Mouse (Mus musculus) CH12.LX (cell line): ENCODE measurements around the gene Gm20518. TPM values are rescaled to one million over a fixed set of nuclear protein-coding genes. Genes with fewer than 3 reads are reported as not detected.
A peak's percentile ranks its signal among the peaks of the same experiment; 100 is the strongest.

ENCODE experiments used
- DNase-seq: peaks from one replicate; pipeline ENCODE4 v3.0.0-alpha.2; 2013; ENCODE audit errors: extremely low read depth
- H3K27ac ChIP-seq: 2 replicates; pipeline ENCODE4 v1.5.1; 2012; ENCODE audit warnings: low read depth, mild to moderate bottlenecking, control low read depth, moderate library complexity; ENCODE audit not compliant: insufficient read depth
- H3K27me3 ChIP-seq: replicated peaks from 2 replicates; pipeline ENCODE3; 2012; ENCODE audit warnings: inconsistent platforms
- H3K36me3 ChIP-seq, 2 experiments: replicated peaks in 1 of 2; 2 replicates each; pipeline versions ENCODE3 to v1.6.1; 2012; ENCODE audit warnings: inconsistent platforms in 1 of 2, low read length in 1 of 2, mild to moderate bottlenecking in 1 of 2, mixed read lengths in 1 of 2, moderate library complexity in 1 of 2; ENCODE audit not compliant: control insufficient read depth in 1 of 2, insufficient read depth in 1 of 2
- H3K4me1 ChIP-seq, 2 experiments: 2 replicates each; pipeline ENCODE4 v1.6.1; 2012; ENCODE audit warnings: inconsistent platforms in 1 of 2, moderate library complexity in 1 of 2; ENCODE audit not compliant: insufficient read depth in 2 of 2, control insufficient read depth in 1 of 2
- H3K4me2 ChIP-seq: 2 replicates; pipeline ENCODE4 v1.6.1; 2012; ENCODE audit warnings: low read depth, mild to moderate bottlenecking, control low read depth; ENCODE audit not compliant: poor library complexity, insufficient read depth, severe bottlenecking
- H3K4me3 ChIP-seq, 3 experiments: fragments of 150-350 bp in 1 of 3; sonication (generic) in 1 of 3; replicated peaks in 1 of 3; 2 replicates each; pipeline versions ENCODE3 to v1.5.1; 2011 to 2012; ENCODE audit warnings: low read depth in 2 of 3, low read length in 2 of 3, mild to moderate bottlenecking in 2 of 3, moderate library complexity in 2 of 3, control low read depth in 1 of 3, improper control_type of control experiment in 1 of 3, inconsistent platforms in 1 of 3, mixed read lengths in 1 of 3; ENCODE audit not compliant: poor library complexity in 1 of 3
- H3K79me2 ChIP-seq: replicated peaks from 2 replicates; pipeline ENCODE4 v1.6.1; 2012; ENCODE audit warnings: mild to moderate bottlenecking, moderate library complexity; ENCODE audit not compliant: control insufficient read depth, poor library complexity, insufficient read depth, severe bottlenecking; ENCODE audit errors: extremely low read depth
- H3K9ac ChIP-seq: 2 replicates; pipeline ENCODE4 v1.6.1; 2012; ENCODE audit warnings: low read depth, mild to moderate bottlenecking, control low read depth, moderate library complexity; ENCODE audit not compliant: insufficient read depth
- H3K9me3 ChIP-seq: replicated peaks from 2 replicates; pipeline ENCODE3; 2012; ENCODE audit warnings: low read length, inconsistent platforms, mixed read lengths
- CHD2 ChIP-seq: IDR thresholded peaks from 2 replicates; pipeline ENCODE4 v1.6.1; 2011; ENCODE audit warnings: low read length, improper control_type of control experiment
- CTCF ChIP-seq, 2 experiments: IDR thresholded peaks in 1 of 2; conservative IDR thresholded peaks in 1 of 2; 2 replicates each; pipeline ENCODE4 v1.5.1; 2011 to 2012; ENCODE audit warnings: low read depth in 2 of 2, low read length in 2 of 2, improper control_type of control experiment in 1 of 2, inconsistent platforms in 1 of 2, mild to moderate bottlenecking in 1 of 2, moderate library complexity in 1 of 2
- E2F4 ChIP-seq: IDR thresholded peaks from 2 replicates; pipeline ENCODE4 v1.6.1; 2011; ENCODE audit warnings: low read depth, low read length, improper control_type of control experiment; ENCODE audit not compliant: insufficient replicate concordance
- ELF1 ChIP-seq: IDR thresholded peaks from 2 replicates; pipeline ENCODE4 v1.6.1; 2014; ENCODE audit warnings: low read depth, mild to moderate bottlenecking, inconsistent platforms, low read length, improper control_type of control experiment
- EP300 ChIP-seq: IDR thresholded peaks from 2 replicates; pipeline ENCODE4 v1.6.1; 2011; ENCODE audit warnings: low read length, improper control_type of control experiment
- ETS1 ChIP-seq: conservative IDR thresholded peaks from 2 replicates; pipeline ENCODE4 v1.6.1; 2012; ENCODE audit warnings: low read depth, mild to moderate bottlenecking, inconsistent platforms, low read length, improper control_type of control experiment, moderate library complexity
- HCFC1 ChIP-seq: IDR thresholded peaks from 2 replicates; pipeline ENCODE4 v1.6.1; 2012; ENCODE audit warnings: low read depth, mild to moderate bottlenecking, inconsistent platforms, low read length, improper control_type of control experiment
- IRF4 ChIP-seq: IDR thresholded peaks from 2 replicates; pipeline ENCODE4 v1.6.1; 2014; ENCODE audit warnings: low read depth, mild to moderate bottlenecking, inconsistent platforms, low read length, improper control_type of control experiment
- JUN ChIP-seq: IDR thresholded peaks from 2 replicates; pipeline ENCODE4 v1.6.1; 2011; ENCODE audit warnings: low read depth, mild to moderate bottlenecking, low read length, improper control_type of control experiment, moderate library complexity; ENCODE audit not compliant: insufficient read depth
- MAX ChIP-seq: IDR thresholded peaks from 2 replicates; pipeline ENCODE4 v1.6.1; 2011; ENCODE audit warnings: low read length, improper control_type of control experiment
- MAZ ChIP-seq: IDR thresholded peaks from 2 replicates; pipeline ENCODE4 v1.6.1; 2012; ENCODE audit warnings: low read depth, mild to moderate bottlenecking, inconsistent platforms, low read length, improper control_type of control experiment, moderate library complexity
- MEF2A ChIP-seq: IDR thresholded peaks from 2 replicates; pipeline ENCODE4 v1.6.1; 2014; ENCODE audit warnings: low read depth, mild to moderate bottlenecking, inconsistent platforms, low read length, improper control_type of control experiment, borderline replicate concordance
- MYC ChIP-seq: IDR thresholded peaks from 2 replicates; pipeline ENCODE4 v1.6.1; 2011; ENCODE audit warnings: low read depth, mild to moderate bottlenecking, improper control_type of control experiment, low read length
- NELFE ChIP-seq: IDR thresholded peaks from 2 replicates; pipeline ENCODE4 v1.6.1; 2011; ENCODE audit warnings: low read depth, low read length, improper control_type of control experiment
- POLR2A ChIP-seq: IDR thresholded peaks from 2 replicates; pipeline ENCODE4 v1.6.1; 2011; ENCODE audit warnings: low read depth, mild to moderate bottlenecking, improper control_type of control experiment, low read length
- POLR2AphosphoS2 ChIP-seq: IDR thresholded peaks from 2 replicates; pipeline ENCODE4 v1.6.1; 2011; ENCODE audit warnings: low read depth, low read length, improper control_type of control experiment
- RAD21 ChIP-seq: IDR thresholded peaks from 2 replicates; pipeline ENCODE4 v1.6.1; 2011; ENCODE audit warnings: low read depth, mild to moderate bottlenecking, low read length, improper control_type of control experiment, moderate library complexity
- RCOR1 ChIP-seq: conservative IDR thresholded peaks from 2 replicates; pipeline ENCODE4 v1.6.1; 2012; ENCODE audit warnings: low read depth, mild to moderate bottlenecking, inconsistent platforms, low read length, improper control_type of control experiment
- SMC3 ChIP-seq: IDR thresholded peaks from 2 replicates; pipeline ENCODE4 v1.6.1; 2011; ENCODE audit warnings: low read depth, low read length, improper control_type of control experiment
- TBP ChIP-seq: conservative IDR thresholded peaks from 2 replicates; pipeline ENCODE4 v1.6.1; 2011; ENCODE audit warnings: low read depth, low read length, improper control_type of control experiment
- TCF12 ChIP-seq: IDR thresholded peaks from 2 replicates; pipeline ENCODE4 v1.6.1; 2014; ENCODE audit warnings: low read depth, mild to moderate bottlenecking, inconsistent platforms, low read length, improper control_type of control experiment
- USF1 ChIP-seq: IDR thresholded peaks from 2 replicates; pipeline ENCODE4 v1.6.1; 2014; ENCODE audit warnings: low read depth, mild to moderate bottlenecking, inconsistent platforms, low read length, improper control_type of control experiment
- USF2 ChIP-seq: conservative IDR thresholded peaks from 2 replicates; pipeline ENCODE4 v1.6.1; 2011; ENCODE audit warnings: low read depth, low read length, improper control_type of control experiment
- ZC3H11A ChIP-seq: IDR thresholded peaks from 2 replicates; pipeline ENCODE4 v1.6.1; 2012; ENCODE audit warnings: low read depth, mild to moderate bottlenecking, inconsistent platforms, low read length, improper control_type of control experiment
- ZMIZ1 ChIP-seq: IDR thresholded peaks from 2 replicates; pipeline ENCODE4 v1.6.1; 2012; ENCODE audit warnings: low read depth, mild to moderate bottlenecking, inconsistent platforms, low read length, improper control_type of control experiment
- ZNF384 ChIP-seq: IDR thresholded peaks from 2 replicates; pipeline ENCODE4 v1.6.1; 2012; ENCODE audit warnings: low read depth, low read length, improper control_type of control experiment, inconsistent platforms
- dilution Hi-C: fragments of 300-500 bp; cut with MboI; formaldehyde crosslinking; loops from 2 replicates; pipeline ENCODE4 v1.14.3; 2020; ENCODE audit warnings: low sequenced_read_pairs; ENCODE audit not compliant: extremely low pct_unique_long_range_greater_than_20kb, extremely low pct_ligation_motif_present
- in situ Hi-C: fragments of 300-500 bp; cut with MboI; formaldehyde crosslinking; loops from 3 replicates; pipeline ENCODE4 v1.14.3; 2019; ENCODE audit warnings: low sequenced_read_pairs, low pct_ligation_motif_present, low pct_unique_long_range_greater_than_20kb, mixed read lengths
- polyA plus RNA-seq: library from polyadenylated mRNA; unstranded; fragments of >175 nt; gene quantifications from 2 replicates; pipeline ENCODE4 v1.2.1, GENCODE M21; 2012; ENCODE audit warnings: low read depth; ENCODE audit not compliant: insufficient read length
- total RNA-seq, 2 experiments: library from RNA; depleted of rRNA; stranded (reverse); fragments of 300-350 nt in 1 of 2; fragments of >200 nt in 1 of 2; gene quantifications; 2 replicates each; pipeline ENCODE4 v1.2.3; 2012 to 2014

The Gm20518 gene
- total and polyA plus RNA-seq, 3 experiments, result 0.16 to 0.91 (median 0.21) TPM

DNA sequence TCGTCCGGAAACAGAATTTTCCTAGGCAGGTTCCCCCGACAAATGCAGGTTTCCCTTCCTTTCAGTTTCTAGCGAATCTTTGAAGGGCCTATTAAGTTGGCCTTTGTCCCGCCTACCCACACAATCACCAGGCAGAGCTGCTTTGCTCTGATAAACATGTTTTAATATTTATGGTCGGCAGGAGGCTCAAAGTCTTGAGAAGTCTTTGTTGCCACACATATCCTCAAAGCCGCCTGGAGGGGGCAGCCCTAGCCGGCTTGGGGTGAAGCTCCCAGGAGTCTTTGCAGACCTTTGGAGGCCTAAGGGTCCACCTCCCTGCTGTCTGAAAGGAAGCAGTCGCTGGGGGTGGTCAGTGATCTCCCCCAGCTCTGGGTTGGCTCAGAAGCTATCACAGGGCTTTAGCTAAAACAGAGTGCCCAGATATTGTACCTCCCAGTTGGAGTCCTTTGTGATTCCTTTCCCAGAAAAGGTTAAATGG lies 37.2 kb upstream of the Gm20518 start:
- Histone ChIP-seq H3K4me2 (peak overlapping the region; percentile 52), H3K27ac (peak overlapping the region; percentile 43), H3K9ac (peak overlapping the region; percentile 83), H3K4me1 (peaks cover 7 to 32% of the 10 kb centered on the region in 2 experiments), H3K4me3 (peak overlapping the region; percentile 73 to 83 (median 83)), H3K27me3 (peaks cover 3% of the 10 kb centered on the region), H3K79me2 (no peaks in the 10 kb centered on the region), H3K9me3 (no peaks in the 10 kb centered on the region), H3K36me3 (peaks cover 19 to 34% of the 10 kb centered on the region in 2 experiments)
- dilution Hi-C loops, result no loop called here
- in situ Hi-C loops, result no loop called here
- peak; percentile 95 for DNase-seq
- TF ChIP-seq POLR2AphosphoS2 (0 out of 2 replicates have a peak, but pooled peaks have one; percentile 20), CHD2 (no peak), TBP (0 out of 2 replicates have a peak, but pooled peaks have one; percentile 41), IRF4 (peak; percentile 62), ETS1 (no peak), CTCF (conservative IDR thresholded peaks at IDR 0.05 in 1 of 2, IDR thresholded peaks at IDR 0.05 in 1 of 2; ENCODE audit: low read depth in 2 of 2, low read length in 2 of 2) (peak in 1 of 2 experiments; percentile 96; a peak in 2 of 4 replicates), HCFC1 (peak; percentile 56; the same call in 1 of the 2 replicates), MEF2A (no peak), MAX (no peak), ZC3H11A (no peak), JUN (no peak), RCOR1 (no peak), SMC3 (peak; percentile 61), NELFE (peak; percentile 31; the same call in 1 of the 2 replicates), TCF12 (no peak), ZNF384 (no peak), E2F4 (no peak), MAZ (0 out of 2 replicates have a peak, but pooled peaks have one; percentile 1), RAD21 (peak; percentile 54), ZMIZ1 (peak; percentile 24; the same call in 1 of the 2 replicates), USF1 (no peak), EP300 (no peak), ELF1 (peak; percentile 14; the same call in 1 of the 2 replicates), MYC (0 out of 2 replicates have a peak, but pooled peaks have one; percentile 41), POLR2A (0 out of 2 replicates have a peak, but pooled peaks have one; percentile 16), USF2 (no peak)
